Mouse (Mus musculus) limb, embryonic 11.5 days (tissue): ENCODE measurements at regions not wholly inside any gene's neighbourhood (a gene's known extent, or its start where the extent isn't known, plus 50 kb on each side); places are given as distances from the start of the nearest gene placed in this dataset.

ENCODE experiments used
- ATAC-seq: fragments of 200-750 bp; cut with Nextera tagmentation; 2 replicates; pipeline ENCODE4 v1.8.0; 2017; ENCODE audit warnings: low read depth; ENCODE audit not compliant: insufficient number of reproducible peaks, low FRiP score, low TSS enrichment
- DNase-seq: peaks from one replicate; pipeline ENCODE4 v3.0.0-alpha.2; 2015; ENCODE audit warnings: low spot score
- H3K27ac ChIP-seq: fragments of 300-500 bp; sonication (generic); replicated peaks from 2 replicates; pipeline ENCODE4 v1.5.1; 2014; ENCODE audit warnings: low read depth, mild to moderate bottlenecking, low read length
- H3K27me3 ChIP-seq: fragments of 300-500 bp; sonication (generic); 2 replicates; pipeline ENCODE4 v1.6.1; 2014; ENCODE audit warnings: mild to moderate bottlenecking, low read length, mixed read lengths; ENCODE audit not compliant: control insufficient read depth, insufficient read depth
- H3K36me3 ChIP-seq: fragments of 300-500 bp; sonication (generic); 2 replicates; pipeline ENCODE4 v1.6.1; 2014; ENCODE audit warnings: mild to moderate bottlenecking, low read length, moderate library complexity, mixed read lengths; ENCODE audit not compliant: control insufficient read depth, insufficient read depth
- H3K4me1 ChIP-seq: fragments of 300-500 bp; sonication (generic); 2 replicates; pipeline ENCODE4 v1.6.1; 2014; ENCODE audit warnings: low read length, mixed read lengths; ENCODE audit not compliant: control insufficient read depth, insufficient read depth
- H3K4me2 ChIP-seq: fragments of 300-500 bp; sonication (generic); 2 replicates; pipeline ENCODE4 v1.6.1; 2014; ENCODE audit warnings: low read depth, mild to moderate bottlenecking, moderate library complexity; ENCODE audit not compliant: severe bottlenecking
- H3K4me3 ChIP-seq: fragments of 300-500 bp; sonication (generic); 2 replicates; pipeline ENCODE4 v1.5.1; 2014; ENCODE audit warnings: low read depth, low read length
- H3K9ac ChIP-seq: fragments of 300-500 bp; sonication (generic); 2 replicates; pipeline ENCODE4 v1.6.1; 2014; ENCODE audit warnings: mild to moderate bottlenecking, low read length
- H3K9me3 ChIP-seq: fragments of 300-500 bp; sonication (generic); 2 replicates; pipeline ENCODE4 v1.6.1; 2016; ENCODE audit warnings: low read length; ENCODE audit not compliant: control insufficient read depth
- WGBS: fragments of 180-500 bp; shearing (Covaris S2); extraction: QIAGEN DNeasy Blood & Tissue Kit; methylation state at CpG from one replicate; pipeline ENCODE4 v1.1.7; 2014; 5-methylcytosine and 5-hydroxymethylcytosine counted together

GRCm38 (mm10) chr19:15510395-15510794, 436.7 kb downstream of the Psat1 start:
- Histone ChIP-seq H3K4me1 (no peaks in the 10 kb centered on the region), H3K4me2 (no peak overlapping the region), H3K27me3 (0 out of 2 replicates have a peak, but pooled peaks cover 2% of the 10 kb centered on the region), H3K4me3 (no peak overlapping the region), H3K36me3 (no peaks in the 10 kb centered on the region), H3K27ac (no peak overlapping the region), H3K9ac (no peak overlapping the region), H3K9me3 (no peaks in the 10 kb centered on the region)
- no peak for DNase-seq
- ATAC-seq = no peak
- WGBS = 88% methylated on average over 1 of the region's 1 CpGs

- Histone ChIP-seq H3K27ac (no peak overlapping the region), H3K9me3 (no peaks in the 10 kb centered on the region), H3K4me3 (no peak overlapping the region), H3K27me3 (peaks cover 5% of the 10 kb centered on the region; the same call in 1 of the 2 replicates), H3K36me3 (no peaks in the 10 kb centered on the region), H3K4me1 (0 out of 2 replicates have a peak, but pooled peaks cover 2% of the 10 kb centered on the region), H3K9ac (no peak overlapping the region), H3K4me2 (no peak overlapping the region)
- ATAC-seq (no peak), DNase-seq (no peak)
- 79% methylated on average over 1 of the region's 1 CpGs for WGBS
Observed at GRCm38 (mm10) chr19:15502985-15503354, 444.2 kb downstream of the Psat1 start.

- WGBS = 24% methylated on average over 9 of the region's 9 CpGs
- H3K27me3 ChIP-seq = peaks cover 5% of the 10 kb centered on the region; the same call in 1 of the 2 replicates
- no peak overlapping the region for H3K9ac ChIP-seq
- H3K4me2 ChIP-seq = no peak overlapping the region
- ATAC-seq (no peak), DNase-seq (no peak)
- H3K27ac ChIP-seq = no peak overlapping the region
- 0 out of 2 replicates have a peak, but pooled peaks cover 2% of the 10 kb centered on the region for H3K4me1 ChIP-seq
- no peak overlapping the region for H3K4me3 ChIP-seq
- no peaks in the 10 kb centered on the region for H3K9me3 ChIP-seq
- no peaks in the 10 kb centered on the region for H3K36me3 ChIP-seq
Observed at GRCm38 (mm10) chr19:15502315-15502984, 444.7 kb downstream of the Psat1 start.

- ATAC-seq = no peak
- Histone ChIP-seq H3K36me3 (no peaks in the 10 kb centered on the region), H3K27me3 (no peaks in the 10 kb centered on the region), H3K4me3 (no peak overlapping the region), H3K9me3 (no peaks in the 10 kb centered on the region), H3K4me2 (no peak overlapping the region), H3K27ac (no peak overlapping the region), H3K4me1 (no peaks in the 10 kb centered on the region), H3K9ac (no peak overlapping the region)
- WGBS = 87% methylated on average over 1 of the region's 1 CpGs
- DNase-seq = no peak
Observed at GRCm38 (mm10) chr19:15495532-15495931, 451.6 kb downstream of the Psat1 start.

DNA sequence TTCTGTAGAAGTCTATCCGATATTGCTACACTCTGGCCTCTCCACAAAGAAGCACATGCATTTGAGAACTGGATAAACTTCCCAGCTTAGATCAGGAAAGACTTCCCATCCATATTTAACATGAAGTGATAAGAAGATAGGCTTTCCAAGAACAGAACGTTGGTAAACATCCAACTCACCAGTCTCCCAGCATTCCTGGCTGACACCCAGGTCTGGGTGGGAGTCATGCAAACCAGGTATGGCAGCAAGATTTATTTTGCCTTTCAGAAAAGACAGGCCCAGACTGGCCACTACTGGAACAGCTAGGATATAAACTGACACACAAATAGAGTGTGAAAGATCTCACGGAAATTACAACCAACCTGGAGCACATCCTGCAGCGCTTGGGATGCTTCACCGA, 459.6 kb downstream of the Psat1 start:
- Histone ChIP-seq H3K4me1 (no peaks in the 10 kb centered on the region), H3K27me3 (no peaks in the 10 kb centered on the region), H3K9ac (no peak overlapping the region), H3K4me2 (no peak overlapping the region), H3K4me3 (no peak overlapping the region), H3K9me3 (no peaks in the 10 kb centered on the region), H3K27ac (no peak overlapping the region), H3K36me3 (no peaks in the 10 kb centered on the region)
- ATAC-seq = no peak
- DNase-seq = no peak
- WGBS = 88% methylated on average over 5 of the region's 5 CpGs

- Histone ChIP-seq H3K27ac (no peak overlapping the region), H3K36me3 (no peaks in the 10 kb centered on the region), H3K27me3 (no peaks in the 10 kb centered on the region), H3K9me3 (no peaks in the 10 kb centered on the region), H3K4me1 (no peaks in the 10 kb centered on the region), H3K4me2 (no peak overlapping the region), H3K9ac (no peak overlapping the region), H3K4me3 (no peak overlapping the region)
- 59% methylated on average over 8 of the region's 8 CpGs for WGBS
- ATAC-seq (no peak), DNase-seq (no peak)
Observed at GRCm38 (mm10) chr19:15481605-15482004, 465.5 kb downstream of the Psat1 start.

DNA sequence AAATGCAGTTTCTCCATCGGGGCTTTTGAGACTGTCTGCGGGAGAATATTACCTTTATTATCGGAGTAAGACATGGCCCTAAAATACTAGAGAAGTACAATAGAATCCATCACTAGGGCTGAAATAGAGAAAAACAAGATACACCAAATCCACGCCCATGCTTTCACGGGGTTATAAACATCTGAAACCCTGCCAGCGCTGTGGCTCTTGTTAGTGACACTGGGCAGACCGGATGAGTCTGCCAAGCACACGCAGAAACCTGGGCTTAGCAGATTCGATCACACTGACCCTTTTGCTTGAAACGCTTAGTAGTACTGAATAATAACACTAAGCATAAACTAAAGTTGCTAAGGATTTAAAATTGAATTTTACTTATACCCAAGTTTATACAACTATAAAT, 477.6 kb downstream of the Psat1 start:
- Histone ChIP-seq H3K4me1 (no peaks in the 10 kb centered on the region), H3K9me3 (no peaks in the 10 kb centered on the region), H3K4me2 (no peak overlapping the region), H3K36me3 (no peaks in the 10 kb centered on the region), H3K4me3 (no peak overlapping the region), H3K27ac (no peak overlapping the region), H3K9ac (no peak overlapping the region), H3K27me3 (no peaks in the 10 kb centered on the region)
- ATAC-seq (no peak), DNase-seq (no peak)
- WGBS = 85% methylated on average over 10 of the region's 10 CpGs

DNA sequence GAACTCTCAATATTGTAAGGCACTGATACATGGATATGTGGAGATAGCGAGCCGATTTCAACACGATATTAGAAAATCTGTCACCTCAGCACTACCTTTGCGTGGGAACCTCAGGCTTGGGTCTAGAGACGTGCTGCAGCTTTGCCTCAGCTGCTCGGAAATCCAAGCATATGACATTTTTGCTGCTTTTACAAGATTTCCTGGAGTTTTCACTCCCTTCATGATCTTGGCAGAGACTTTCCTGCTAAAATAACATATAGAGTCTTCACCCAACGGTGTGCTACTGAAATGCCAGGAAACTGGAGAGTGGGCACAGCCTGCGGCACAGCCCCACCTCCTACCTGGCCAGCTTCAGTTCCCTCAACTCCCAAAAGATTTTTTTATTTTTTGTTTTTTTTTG, 480.4 kb downstream of the Psat1 start:
- no peaks in the 10 kb centered on the region for H3K36me3 ChIP-seq
- no peaks in the 10 kb centered on the region for H3K9me3 ChIP-seq
- no peak overlapping the region for H3K27ac ChIP-seq
- no peaks in the 10 kb centered on the region for H3K4me1 ChIP-seq
- H3K9ac ChIP-seq = no peak overlapping the region
- WGBS = 86% methylated on average over 8 of the region's 8 CpGs
- no peak overlapping the region for H3K4me2 ChIP-seq
- no peak for DNase-seq
- H3K4me3 ChIP-seq = no peak overlapping the region
- no peaks in the 10 kb centered on the region for H3K27me3 ChIP-seq
- ATAC-seq = no peak
